Mouse (Mus musculus) retina, adult 2 months (tissue): ENCODE data around the gene Hcrtr2.

Experiments used
- DNase-seq: peaks from one replicate; pipeline ENCODE4 v3.0.0-alpha.2; 2012; ENCODE audit warnings: low read depth, low spot score

The Hcrtr2 gene

GRCm38 (mm10) chr9:76323756-76324155 lies at the start of gene Hcrtr2:
Gene Hcrtr2, minus strand, starts transcription at chr9:76323856.
- DNase-seq: no peak

- DNase-seq: no peak
Observed at GRCm38 (mm10) chr9:76364874-76365273, 41.2 kb upstream of the Hcrtr2 start.

GRCm38 (mm10) chr9:76360374-76360773 lies 36.7 kb upstream of the Hcrtr2 start:
- DNase-seq: no peak

- DNase-seq: no peak
Observed at GRCm38 (mm10) chr9:76352346-76352745, 28.7 kb upstream of the Hcrtr2 start.

- no peak for DNase-seq
Observed at GRCm38 (mm10) chr9:76347298-76347697, 23.6 kb upstream of the Hcrtr2 start.

GRCm38 (mm10) chr9:76331081-76331480 lies 7.4 kb upstream of the Hcrtr2 start:
- DNase-seq: no peak

GRCm38 (mm10) chr9:76323186-76323701 lies 412 bp downstream of the Hcrtr2 start:
- DNase-seq: no peak

- no peak for DNase-seq
Observed at GRCm38 (mm10) chr9:76322122-76323052, 1.3 kb downstream of the Hcrtr2 start.

- DNase-seq: no peak
Observed at GRCm38 (mm10) chr9:76321589-76321988, 2.1 kb downstream of the Hcrtr2 start.

- DNase-seq: no peak
Observed at GRCm38 (mm10) chr9:76320755-76321154, 2.9 kb downstream of the Hcrtr2 start.

GRCm38 (mm10) chr9:76318302-76318701 lies 5.4 kb downstream of the Hcrtr2 start:
- no peak for DNase-seq

- DNase-seq: no peak
Observed at GRCm38 (mm10) chr9:76315096-76315495, 8.6 kb downstream of the Hcrtr2 start.

- DNase-seq: no peak
Observed at GRCm38 (mm10) chr9:76313921-76314320, 9.7 kb downstream of the Hcrtr2 start.

GRCm38 (mm10) chr9:76312221-76312620 lies 11.4 kb downstream of the Hcrtr2 start:
- no peak for DNase-seq

- no peak for DNase-seq
Observed at GRCm38 (mm10) chr9:76291384-76291783, 32.3 kb downstream of the Hcrtr2 start.

- no peak for DNase-seq
Observed at GRCm38 (mm10) chr9:76270886-76271285, 52.8 kb downstream of the Hcrtr2 start.

GRCm38 (mm10) chr9:76257731-76258130 lies 65.9 kb downstream of the Hcrtr2 start:
- no peak for DNase-seq

- no peak for DNase-seq
Observed at GRCm38 (mm10) chr9:76252544-76252943, 71.1 kb downstream of the Hcrtr2 start.

GRCm38 (mm10) chr9:76252109-76252508 lies 71.5 kb downstream of the Hcrtr2 start:
- DNase-seq: no peak

GRCm38 (mm10) chr9:76242322-76242721 lies 81.3 kb downstream of the Hcrtr2 start:
- no peak for DNase-seq

- DNase-seq: no peak
Observed at GRCm38 (mm10) chr9:76237946-76238345, 85.7 kb downstream of the Hcrtr2 start.

GRCm38 (mm10) chr9:76237243-76237642 lies 86.4 kb downstream of the Hcrtr2 start:
- DNase-seq: no peak

GRCm38 (mm10) chr9:76236626-76237025 lies 87.0 kb downstream of the Hcrtr2 start:
- DNase-seq: peak; percentile 36
